Mouse (Mus musculus) heart, postnatal 14 days (tissue): ENCODE measurements around the gene Rnf148. TPM values are rescaled to one million over a fixed set of nuclear protein-coding genes. Genes with fewer than 3 reads are reported as not detected.
A peak's percentile ranks its signal among the peaks of the same experiment; 100 is the strongest.

Source experiments
- DNase-seq, 2 experiments: peaks; one replicate each; pipeline ENCODE4 v3.0.0; 2021 to 2022
- intact Hi-C: fragments of 180-260 bp; cut with DNase I; formaldehyde crosslinking; loops from one replicate; pipeline ENCODE4 v1.15.1; 2025
- long read RNA-seq, 2 experiments: library from polyadenylated mRNA; stranded (forward); transcript quantifications; one replicate each; pipeline ENCODE4 v2.0.0; 2021
- total RNA-seq, 2 experiments: library from RNA; stranded (reverse); gene quantifications; 2 replicates each; pipeline ENCODE4 v1.2.3; 2021

Rnf148 gene
- not detected for total RNA-seq
- long read RNA-seq, experiment 1 = 0 reads
- long read RNA-seq, experiment 2 = 0 reads

GRCm38 (mm10) chr6:23655036-23655435 lies at the start of gene Rnf148:
Gene Rnf148, minus strand, starts transcription at chr6:23655136.
- DNase-seq = no peak
- intact Hi-C loops = no loop called here

GRCm38 (mm10) chr6:23700879-23701278 lies 45.9 kb upstream of the Rnf148 start:
- no peak for DNase-seq
- intact Hi-C loops = no loop called here

GRCm38 (mm10) chr6:23678172-23678571 lies 23.2 kb upstream of the Rnf148 start:
- DNase-seq = no peak
- intact Hi-C loops = no loop called here

GRCm38 (mm10) chr6:23650205-23650604 lies 4.7 kb downstream of the Rnf148 start, which contains the start of gene Rnf133:
Gene Rnf133, minus strand, starts transcription at chr6:23650305.
- DNase-seq = no peak
- intact Hi-C loops = no loop called here

GRCm38 (mm10) chr6:23648732-23649131 lies 6.2 kb downstream of the Rnf148 start:
- DNase-seq = no peak
- intact Hi-C loops = no loop called here

- DNase-seq = peak; percentile 33 to 59
- intact Hi-C loops = no loop called here
These were observed 7.2 kb downstream of the Rnf148 start for GRCm38 (mm10) chr6:23647627-23648247.

GRCm38 (mm10) chr6:23637081-23637480 lies 17.9 kb downstream of the Rnf148 start:
- DNase-seq = no peak
- intact Hi-C loops = no loop called here

GRCm38 (mm10) chr6:23635208-23635607 lies 19.7 kb downstream of the Rnf148 start:
- intact Hi-C loops = no loop called here
- no peak for DNase-seq

GRCm38 (mm10) chr6:23634016-23634415 lies 20.9 kb downstream of the Rnf148 start:
- no peak for DNase-seq
- intact Hi-C loops = no loop called here

GRCm38 (mm10) chr6:23630465-23630864 lies 24.5 kb downstream of the Rnf148 start:
- DNase-seq = no peak
- intact Hi-C loops = no loop called here

Other genes with a start within 250 kb of the Rnf148 start
- not detected for gene Rnf133, start 4.8 kb downstream of the Rnf148 start, total RNA-seq
- 1 to 10 TPM; 1.7 to 2.2 TPM for gene Cadps2, start 184.3 kb upstream of the Rnf148 start, total RNA-seq